Mouse (Mus musculus): ENCODE data around the gene Gm15319. TPM values are rescaled to one million over a fixed set of nuclear protein-coding genes. Genes with fewer than 3 reads are reported as not detected.
"Not testable (repeated sequence)": the region's sequence is repeated elsewhere in the genome, so short reads cannot be mapped to it uniquely, and the experiment has no call there.

The Gm15319 gene
- polyA plus RNA-seq, 1 experiment from 2014 or later: not detected

- not testable (repeated sequence) for H3K36me3 ChIP-seq (replicated peaks; ENCODE audit: control insufficient read depth, insufficient read depth, low read depth, low read length); ATAC-seq (replicated peaks; ENCODE audit: insufficient number of reproducible peaks, low FRiP score, low TSS enrichment, low read depth); H3K4me3 ChIP-seq (ENCODE audit: low read depth, low read length); H3K9ac ChIP-seq (replicated peaks; ENCODE audit: low read length); H3K27ac ChIP-seq (replicated peaks; ENCODE audit: low read depth, low read length); DNase-seq (ENCODE audit: low spot score); H3K27me3 ChIP-seq (ENCODE audit: control insufficient read depth, insufficient read depth, low read length); H3K9me3 ChIP-seq (replicated peaks; ENCODE audit: control insufficient read depth, low read length); H3K4me1 ChIP-seq (ENCODE audit: control insufficient read depth, insufficient read depth, low read length); H3K4me2 ChIP-seq (ENCODE audit: low read depth, low read length)
- 73% methylated on average over 2 of the region's 2 CpGs for whole genome bisulfite sequencing
Measured at GRCm38 (mm10) chr8:20382146-20382545, 19.1 kb upstream of the Gm15319 start.

DNA sequence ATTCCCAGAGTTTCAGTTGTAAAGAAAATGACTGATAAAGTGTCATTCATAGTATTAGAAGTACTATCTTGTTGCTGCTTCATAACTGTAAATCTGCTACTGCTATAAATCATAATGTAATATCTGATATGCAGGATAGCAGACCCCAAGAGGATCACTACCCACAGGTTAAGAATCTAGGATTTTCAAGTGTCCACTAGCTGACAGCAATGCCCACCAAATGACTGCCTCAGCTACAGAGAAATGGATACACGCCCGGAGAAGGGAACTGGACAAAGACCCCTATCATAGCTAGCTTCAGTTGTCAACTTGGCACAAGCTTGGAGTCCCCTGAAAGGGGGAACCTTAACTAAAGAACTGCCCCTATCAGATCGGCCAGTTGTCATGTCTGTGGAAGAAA is 18.6 kb upstream of the Gm15319 start:
- H3K4me3 ChIP-seq (ENCODE audit: low read depth, low read length); H3K4me2 ChIP-seq (ENCODE audit: low read depth, low read length); H3K27ac ChIP-seq (replicated peaks; ENCODE audit: low read depth, low read length); ATAC-seq (replicated peaks; ENCODE audit: insufficient number of reproducible peaks, low FRiP score, low TSS enrichment, low read depth); H3K9me3 ChIP-seq (replicated peaks; ENCODE audit: control insufficient read depth, low read length); DNase-seq (ENCODE audit: low spot score); H3K4me1 ChIP-seq (ENCODE audit: control insufficient read depth, insufficient read depth, low read length); H3K36me3 ChIP-seq (replicated peaks; ENCODE audit: control insufficient read depth, insufficient read depth, low read depth, low read length); H3K27me3 ChIP-seq (ENCODE audit: control insufficient read depth, insufficient read depth, low read length); H3K9ac ChIP-seq (replicated peaks; ENCODE audit: low read length): not testable (repeated sequence)
- WGBS: 91% methylated on average over 2 of the region's 3 CpGs

DNA sequence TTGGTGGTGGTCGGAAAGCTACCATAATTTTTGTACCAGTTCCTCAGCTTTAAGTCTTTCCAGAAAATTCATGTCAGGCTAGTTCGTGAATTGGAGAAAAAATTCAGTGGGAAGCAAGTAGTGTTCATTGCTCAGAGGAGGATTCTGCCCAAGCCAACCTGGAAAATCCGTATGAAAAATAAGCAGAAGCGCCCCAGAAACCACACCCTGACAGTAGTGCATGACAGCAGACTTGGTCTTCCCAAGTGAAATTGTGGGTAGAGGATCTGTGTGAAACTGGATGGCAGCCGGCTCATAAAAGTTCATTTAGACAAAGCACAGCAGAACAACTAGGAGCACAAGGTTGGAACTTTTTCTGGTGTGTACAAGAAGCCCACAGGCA is 18.2 kb upstream of the Gm15319 start:
- H3K4me2 ChIP-seq (ENCODE audit: low read depth, low read length); H3K4me3 ChIP-seq (ENCODE audit: low read depth, low read length); DNase-seq (ENCODE audit: low spot score); H3K27me3 ChIP-seq (ENCODE audit: control insufficient read depth, insufficient read depth, low read length); H3K9me3 ChIP-seq (replicated peaks; ENCODE audit: control insufficient read depth, low read length); ATAC-seq (replicated peaks; ENCODE audit: insufficient number of reproducible peaks, low FRiP score, low TSS enrichment, low read depth); H3K36me3 ChIP-seq (replicated peaks; ENCODE audit: control insufficient read depth, insufficient read depth, low read depth, low read length); H3K9ac ChIP-seq (replicated peaks; ENCODE audit: low read length); H3K27ac ChIP-seq (replicated peaks; ENCODE audit: low read depth, low read length); H3K4me1 ChIP-seq (ENCODE audit: control insufficient read depth, insufficient read depth, low read length): not testable (repeated sequence)
- 100% methylated on average over 1 of the region's 5 CpGs for WGBS

GRCm38 (mm10) chr8:20380590-20381238 is 17.7 kb upstream of the Gm15319 start:
- not testable (repeated sequence) for H3K27ac ChIP-seq (replicated peaks; ENCODE audit: low read depth, low read length); H3K9ac ChIP-seq (replicated peaks; ENCODE audit: low read length); H3K36me3 ChIP-seq (replicated peaks; ENCODE audit: control insufficient read depth, insufficient read depth, low read depth, low read length); H3K27me3 ChIP-seq (ENCODE audit: control insufficient read depth, insufficient read depth, low read length); H3K4me2 ChIP-seq (ENCODE audit: low read depth, low read length); H3K4me3 ChIP-seq (ENCODE audit: low read depth, low read length); H3K9me3 ChIP-seq (replicated peaks; ENCODE audit: control insufficient read depth, low read length); H3K4me1 ChIP-seq (ENCODE audit: control insufficient read depth, insufficient read depth, low read length); DNase-seq (ENCODE audit: low spot score)
- ATAC-seq (replicated peaks; ENCODE audit: insufficient number of reproducible peaks, low FRiP score, low TSS enrichment, low read depth): peak; percentile 78
- 89% methylated on average over 7 of the region's 7 CpGs for WGBS

- DNase-seq (ENCODE audit: low spot score); H3K9ac ChIP-seq (replicated peaks; ENCODE audit: low read length); ATAC-seq (replicated peaks; ENCODE audit: insufficient number of reproducible peaks, low FRiP score, low TSS enrichment, low read depth); H3K27ac ChIP-seq (replicated peaks; ENCODE audit: low read depth, low read length); H3K9me3 ChIP-seq (replicated peaks; ENCODE audit: control insufficient read depth, low read length); H3K36me3 ChIP-seq (replicated peaks; ENCODE audit: control insufficient read depth, insufficient read depth, low read depth, low read length); H3K4me2 ChIP-seq (ENCODE audit: low read depth, low read length); H3K27me3 ChIP-seq (ENCODE audit: control insufficient read depth, insufficient read depth, low read length); H3K4me3 ChIP-seq (ENCODE audit: low read depth, low read length); H3K4me1 ChIP-seq (ENCODE audit: control insufficient read depth, insufficient read depth, low read length): not testable (repeated sequence)
- no CpG with 5 or more reads among the region's 4 CpGs for WGBS
Measured at GRCm38 (mm10) chr8:20379650-20380436, 16.8 kb upstream of the Gm15319 start.

DNA sequence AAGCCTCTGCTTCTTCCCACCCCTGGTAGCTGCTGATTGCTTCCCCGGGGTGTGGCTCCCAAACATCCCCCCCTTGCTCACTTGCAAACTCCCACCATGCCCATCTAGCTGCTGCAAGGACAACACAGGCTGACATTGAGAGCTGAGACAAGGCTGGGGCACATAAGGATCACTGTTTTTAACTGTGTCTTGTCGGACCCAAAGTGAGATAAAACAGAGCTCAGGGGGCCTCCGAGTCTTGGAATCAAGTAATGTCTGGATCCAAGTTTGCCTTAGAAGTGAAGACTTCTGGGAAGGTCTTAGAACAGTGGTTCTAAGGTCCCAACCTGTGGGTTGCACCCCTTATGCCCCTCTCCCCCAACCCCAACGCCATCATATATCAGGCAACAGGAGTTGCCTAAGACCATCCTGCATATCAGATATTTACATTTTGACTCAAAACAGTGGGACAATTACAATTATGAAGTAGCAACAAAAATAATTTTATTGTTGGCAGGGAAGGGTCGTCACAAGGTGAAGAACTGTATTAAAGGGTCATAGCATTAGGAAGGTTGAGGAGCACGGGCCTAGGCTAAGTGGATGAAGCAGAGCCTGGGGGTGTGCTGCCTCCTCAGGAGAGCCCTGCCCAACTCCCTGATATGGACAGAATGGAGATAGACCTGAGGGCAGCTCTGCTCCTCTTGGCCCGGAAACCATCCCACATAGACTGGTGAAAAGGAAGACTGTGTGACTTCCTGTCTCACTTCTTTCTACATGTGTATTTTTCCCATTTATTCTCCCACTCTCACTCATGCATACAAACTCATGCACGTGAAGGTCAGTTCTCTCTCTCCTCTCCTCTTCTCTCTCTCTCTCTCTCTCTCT is 16.0 kb upstream of the Gm15319 start:
- not testable (repeated sequence) for H3K9ac ChIP-seq (replicated peaks; ENCODE audit: low read length); H3K36me3 ChIP-seq (replicated peaks; ENCODE audit: control insufficient read depth, insufficient read depth, low read depth, low read length); H3K27me3 ChIP-seq (ENCODE audit: control insufficient read depth, insufficient read depth, low read length); H3K27ac ChIP-seq (replicated peaks; ENCODE audit: low read depth, low read length); H3K4me1 ChIP-seq (ENCODE audit: control insufficient read depth, insufficient read depth, low read length); H3K4me2 ChIP-seq (ENCODE audit: low read depth, low read length); DNase-seq (ENCODE audit: low spot score); H3K9me3 ChIP-seq (replicated peaks; ENCODE audit: control insufficient read depth, low read length); H3K4me3 ChIP-seq (ENCODE audit: low read depth, low read length)
- 77% methylated on average over 4 of the region's 8 CpGs for WGBS
- ATAC-seq (replicated peaks; ENCODE audit: insufficient number of reproducible peaks, low FRiP score, low TSS enrichment, low read depth): peak; percentile 79

GRCm38 (mm10) chr8:20378353-20378752 is 15.3 kb upstream of the Gm15319 start:
- 87% methylated on average over 5 of the region's 8 CpGs for WGBS
- not testable (repeated sequence) for H3K36me3 ChIP-seq (replicated peaks; ENCODE audit: control insufficient read depth, insufficient read depth, low read depth, low read length); H3K4me1 ChIP-seq (ENCODE audit: control insufficient read depth, insufficient read depth, low read length); H3K9me3 ChIP-seq (replicated peaks; ENCODE audit: control insufficient read depth, low read length); H3K4me3 ChIP-seq (ENCODE audit: low read depth, low read length); H3K27me3 ChIP-seq (ENCODE audit: control insufficient read depth, insufficient read depth, low read length); ATAC-seq (replicated peaks; ENCODE audit: insufficient number of reproducible peaks, low FRiP score, low TSS enrichment, low read depth); H3K9ac ChIP-seq (replicated peaks; ENCODE audit: low read length); H3K27ac ChIP-seq (replicated peaks; ENCODE audit: low read depth, low read length); H3K4me2 ChIP-seq (ENCODE audit: low read depth, low read length); DNase-seq (ENCODE audit: low spot score)

DNA sequence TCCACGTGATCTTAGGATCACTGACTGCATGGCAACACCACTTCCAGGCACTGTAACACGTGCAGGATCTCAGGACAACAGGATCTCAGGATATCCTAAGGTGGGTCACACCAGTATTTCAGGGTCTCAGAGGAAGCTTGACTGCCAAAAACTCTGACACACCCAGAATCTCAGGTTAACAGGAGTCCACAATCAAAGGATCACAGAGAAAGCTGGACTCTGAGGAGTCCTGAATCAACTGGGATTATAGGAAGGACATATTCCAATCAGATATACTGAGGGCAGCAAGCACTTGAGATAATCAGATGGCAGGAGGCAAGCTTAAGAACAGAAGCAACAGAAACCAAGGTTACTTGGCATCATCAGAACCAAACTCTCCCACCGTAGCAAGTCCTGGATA is 12.7 kb upstream of the Gm15319 start:
- H3K9me3 ChIP-seq (replicated peaks; ENCODE audit: control insufficient read depth, low read length); H3K27ac ChIP-seq (replicated peaks; ENCODE audit: low read depth, low read length); DNase-seq (ENCODE audit: low spot score); H3K4me2 ChIP-seq (ENCODE audit: low read depth, low read length); H3K4me1 ChIP-seq (ENCODE audit: control insufficient read depth, insufficient read depth, low read length); ATAC-seq (replicated peaks; ENCODE audit: insufficient number of reproducible peaks, low FRiP score, low TSS enrichment, low read depth); H3K36me3 ChIP-seq (replicated peaks; ENCODE audit: control insufficient read depth, insufficient read depth, low read depth, low read length); H3K27me3 ChIP-seq (ENCODE audit: control insufficient read depth, insufficient read depth, low read length); H3K4me3 ChIP-seq (ENCODE audit: low read depth, low read length); H3K9ac ChIP-seq (replicated peaks; ENCODE audit: low read length): not testable (repeated sequence)
- WGBS: no CpG with 5 or more reads among the region's 3 CpGs

Data from embryonic facial prominence, embryonic 11.5 days (tissue).